Mouse (Mus musculus) left cerebral cortex, postnatal 10 days (tissue): ENCODE results near the gene Hoxd1. TPM values are rescaled to one million over a fixed set of nuclear protein-coding genes. Genes with fewer than 3 reads are reported as not detected.
A peak's percentile ranks its signal among the peaks of the same experiment; 100 is the strongest.

Experiments used
- DNase-seq, 2 experiments: peaks; one replicate each; pipeline ENCODE4 v3.0.0; 2021 to 2022; ENCODE audit warnings: low spot score in 2 of 2, mixed read lengths in 1 of 2; ENCODE audit errors: extremely low spot score in 1 of 2
- intact Hi-C: fragments of 180-260 bp; cut with DNase I; formaldehyde crosslinking; loops from one replicate; pipeline ENCODE4 v1.15.1; 2025
- total RNA-seq, 2 experiments: library from RNA; stranded (reverse); gene quantifications; 2 replicates each; pipeline ENCODE4 v1.2.3; 2021

Hoxd1 gene
- total RNA-seq, 2 experiments from 2014 or later = 0.24 TPM; not detected in 1

DNA sequence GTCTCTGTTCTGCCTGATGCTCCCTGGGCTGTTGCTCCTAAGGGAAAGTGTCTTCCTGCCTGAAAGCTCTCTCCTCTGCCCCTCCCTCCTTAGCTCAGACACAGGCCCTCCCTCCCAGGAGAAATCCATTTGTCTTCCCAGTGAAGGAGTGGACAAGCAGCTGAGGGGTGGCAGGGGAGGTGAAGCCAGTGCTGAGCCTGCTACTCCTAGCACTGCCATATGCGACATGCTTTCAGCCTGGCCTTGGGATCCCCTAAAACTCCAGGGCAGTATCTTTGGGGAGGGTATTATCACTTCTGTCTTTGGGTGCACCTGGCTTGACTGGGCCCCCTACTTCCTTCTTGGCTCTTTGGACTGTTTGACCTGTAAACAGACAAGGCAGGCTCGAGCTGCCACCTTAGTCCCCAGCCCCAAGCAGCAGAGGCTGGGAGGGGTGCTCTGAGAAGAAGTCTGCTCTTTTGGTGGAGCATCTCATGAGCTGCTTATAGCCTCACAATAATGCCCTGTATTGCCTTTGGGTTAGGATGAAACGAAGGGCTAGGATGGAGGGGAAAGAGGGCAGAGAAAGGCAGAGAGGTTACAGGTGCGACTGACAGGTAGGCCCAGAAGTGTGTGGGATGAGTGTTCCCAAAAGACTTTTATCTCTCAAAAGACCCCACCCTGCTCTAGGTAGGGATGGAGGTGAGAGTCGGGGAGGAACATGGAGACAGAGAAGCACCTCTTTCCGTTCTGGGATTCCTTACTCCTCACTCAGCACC, 17.1 kb upstream of the Hoxd1 start:
- intact Hi-C loops = no loop called here
- no peak for DNase-seq

DNA sequence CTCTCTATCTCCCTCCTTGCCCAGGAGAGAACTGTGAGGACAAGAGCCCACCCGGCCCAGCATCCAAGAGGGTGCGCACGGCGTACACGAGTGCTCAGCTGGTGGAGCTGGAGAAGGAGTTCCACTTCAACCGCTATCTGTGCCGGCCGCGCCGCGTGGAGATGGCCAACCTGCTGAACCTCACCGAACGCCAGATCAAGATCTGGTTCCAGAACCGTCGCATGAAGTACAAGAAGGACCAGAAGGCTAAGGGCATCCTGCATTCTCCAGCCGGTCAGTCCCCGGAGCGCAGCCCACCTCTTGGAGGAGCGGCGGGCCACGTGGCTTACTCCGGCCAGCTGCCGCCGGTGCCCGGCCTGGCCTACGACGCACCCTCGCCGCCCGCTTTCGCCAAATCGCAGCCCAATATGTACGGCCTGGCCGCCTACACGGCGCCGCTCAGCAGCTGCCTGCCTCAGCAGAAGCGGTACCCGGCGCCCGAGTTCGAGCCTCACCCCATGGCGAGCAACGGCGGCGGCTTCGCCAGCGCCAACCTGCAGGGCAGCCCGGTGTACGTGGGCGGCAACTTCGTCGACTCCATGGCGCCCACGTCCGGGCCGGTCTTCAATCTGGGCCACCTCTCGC, 16.4 kb upstream of the Hoxd1 start:
- intact Hi-C loops = no loop called here
- DNase-seq = no peak

DNA sequence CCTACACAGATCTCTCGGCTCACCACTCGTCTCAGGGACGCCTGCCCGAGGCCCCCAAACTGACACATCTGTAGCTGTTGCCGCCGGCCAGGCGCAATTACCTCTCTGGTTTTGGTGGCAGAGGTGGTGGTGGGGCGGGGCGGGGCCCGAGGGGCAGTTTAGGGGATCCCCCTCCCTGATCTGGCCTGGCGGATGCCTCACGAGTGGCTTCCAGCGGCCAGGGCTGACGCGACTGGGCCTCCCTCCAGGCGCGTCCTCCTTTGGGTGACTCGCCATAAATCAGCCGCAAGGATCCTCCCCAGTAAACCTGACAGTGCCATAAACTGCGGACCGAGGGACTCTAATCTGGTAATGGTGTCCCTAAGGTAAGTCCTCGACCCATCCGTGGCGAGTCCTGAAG, 15.8 kb upstream of the Hoxd1 start:
- intact Hi-C loops = no loop called here
- DNase-seq = no peak

DNA sequence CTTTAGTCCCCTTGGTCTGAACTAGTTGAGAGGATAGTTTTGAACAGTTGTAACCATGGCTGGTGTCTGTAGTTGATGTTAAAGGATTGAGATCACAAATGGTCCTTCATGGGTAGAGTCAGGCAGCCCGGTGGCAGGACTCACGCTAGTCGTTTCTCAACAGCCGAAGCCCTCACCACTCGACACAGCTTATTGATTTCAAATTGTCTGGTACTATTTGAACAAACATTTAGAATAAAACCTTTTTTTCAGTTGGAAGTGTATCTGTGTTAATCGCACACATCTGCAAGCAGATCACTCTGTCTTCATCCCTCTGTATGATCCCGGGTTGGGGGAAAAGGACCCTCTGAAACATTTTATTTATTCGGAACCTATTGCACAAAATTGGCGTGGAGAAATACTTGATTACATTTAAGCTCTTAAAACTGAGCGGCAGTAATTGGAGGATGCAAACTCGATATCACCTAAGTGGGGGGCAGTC, 15.1 kb upstream of the Hoxd1 start:
- intact Hi-C loops = no loop called here
- DNase-seq = no peak

DNA sequence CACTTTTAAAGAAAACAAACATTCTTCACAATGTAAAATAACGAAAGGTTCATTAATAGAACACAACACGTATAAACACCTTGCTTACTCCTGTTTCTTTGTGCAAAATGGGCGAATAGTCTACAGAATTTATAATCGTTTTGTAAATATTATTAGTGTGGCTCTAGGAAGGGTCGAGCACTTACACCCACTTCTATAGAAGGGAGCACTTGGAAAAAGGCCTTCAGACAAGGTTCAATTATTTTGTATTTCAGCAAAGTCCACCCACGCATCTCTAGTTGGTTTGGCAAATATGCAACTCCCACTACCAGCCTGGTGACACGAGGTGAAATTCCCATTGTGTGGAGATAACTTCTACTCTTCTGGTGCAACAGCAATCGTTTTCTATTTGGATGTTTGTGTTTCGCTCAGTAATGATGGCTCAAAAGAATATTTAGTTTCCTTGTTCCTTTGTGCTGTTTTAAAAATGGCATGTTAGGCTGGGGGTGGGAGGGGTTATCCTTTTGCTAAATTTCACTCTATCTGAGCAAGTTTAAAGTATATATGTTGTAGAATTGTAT, 14.3 kb upstream of the Hoxd1 start:
- intact Hi-C loops = no loop called here
- DNase-seq = no peak

DNA sequence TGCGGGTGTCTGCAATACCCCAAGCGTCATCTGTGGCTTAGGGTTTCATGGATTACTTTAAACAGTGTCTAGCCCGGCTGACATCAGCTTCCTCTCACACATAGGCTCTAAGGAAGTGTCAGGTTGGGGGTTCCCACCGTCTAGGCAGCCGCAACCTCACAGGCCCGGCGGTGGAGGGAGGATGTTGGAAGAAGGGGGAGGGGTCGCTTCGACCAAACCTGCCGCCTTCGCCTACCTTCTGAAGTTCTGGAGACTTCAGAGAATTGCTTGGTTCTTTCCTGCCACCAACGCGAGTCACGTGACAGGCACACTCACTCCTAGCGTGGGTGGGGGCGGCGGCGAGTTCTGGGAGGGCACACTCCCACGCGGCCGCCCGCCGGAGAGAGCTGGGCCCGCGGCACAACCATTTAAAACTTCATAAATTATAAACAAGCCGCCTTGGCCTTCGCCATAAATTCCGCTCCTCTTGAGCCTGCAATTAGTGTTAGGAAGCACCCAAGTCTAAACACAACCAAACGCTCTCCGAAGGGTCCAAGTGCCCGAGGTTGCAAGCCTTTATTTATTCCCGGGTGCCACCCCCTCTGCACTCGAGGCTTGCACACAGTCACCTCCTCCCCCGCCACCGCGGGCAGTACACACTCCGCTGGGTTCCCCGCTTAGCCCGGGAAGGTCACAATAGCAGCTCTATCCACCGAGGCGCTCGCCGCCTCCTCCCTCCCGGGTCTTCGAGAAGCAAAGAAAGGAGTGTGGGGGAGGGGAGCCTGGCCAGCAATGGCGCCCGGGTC, 13.3 kb upstream of the Hoxd1 start:
- DNase-seq = peak in 1 of 2 experiments; percentile 41
- intact Hi-C loops = loop anchor here (10.0 kb wide), 1 partner anchor 215 kb away; no protein-coding TSS in a partner anchor

DNA sequence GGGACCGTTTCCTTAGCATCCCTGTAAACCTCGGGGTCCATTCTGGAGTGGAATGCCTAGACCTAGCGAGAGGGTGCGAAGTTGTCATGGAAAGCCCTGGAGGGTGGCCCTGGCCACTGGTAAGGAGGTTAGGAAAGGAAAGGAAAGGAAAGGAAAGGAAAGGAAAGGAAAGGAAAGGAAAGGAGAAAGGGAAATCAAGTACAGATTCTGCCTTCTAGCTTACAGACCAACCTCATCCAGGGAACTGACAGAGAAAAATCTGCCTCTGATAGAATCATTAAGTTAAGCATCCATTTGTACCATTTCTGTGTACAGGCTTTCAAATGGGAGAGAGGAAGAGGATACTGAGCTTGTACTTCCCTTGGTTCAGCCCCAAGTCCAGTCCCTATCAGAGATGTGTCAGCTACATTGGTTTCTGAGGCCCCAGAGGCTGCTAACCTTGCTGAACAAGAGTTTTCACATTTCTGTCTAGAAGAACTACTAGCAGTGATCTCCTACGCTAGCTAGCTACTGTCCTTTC, 12.0 kb upstream of the Hoxd1 start:
- DNase-seq = no peak
- intact Hi-C loops = loop anchor here (10.0 kb wide), 1 partner anchor 214 kb away; no protein-coding TSS in a partner anchor

DNA sequence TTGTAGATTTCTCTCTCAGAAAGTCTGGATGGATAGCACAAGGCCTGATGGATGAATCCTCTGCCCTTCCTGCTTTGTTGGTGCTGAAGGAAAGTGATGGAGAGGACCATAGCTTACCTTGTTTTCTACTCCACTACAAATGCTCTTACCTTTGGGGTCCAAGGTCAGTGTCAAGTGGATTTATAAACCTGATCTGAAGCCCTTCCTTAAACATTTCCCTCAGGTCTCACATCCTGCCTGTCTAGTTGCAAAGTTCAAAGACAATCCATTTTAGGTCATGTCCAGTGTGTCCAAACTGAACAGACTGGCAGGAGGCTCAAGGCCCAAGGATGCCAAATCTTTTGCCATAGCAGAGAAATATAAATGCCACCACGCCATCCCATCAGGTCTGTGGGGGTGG, 10.9 kb upstream of the Hoxd1 start:
- DNase-seq = no peak

DNA sequence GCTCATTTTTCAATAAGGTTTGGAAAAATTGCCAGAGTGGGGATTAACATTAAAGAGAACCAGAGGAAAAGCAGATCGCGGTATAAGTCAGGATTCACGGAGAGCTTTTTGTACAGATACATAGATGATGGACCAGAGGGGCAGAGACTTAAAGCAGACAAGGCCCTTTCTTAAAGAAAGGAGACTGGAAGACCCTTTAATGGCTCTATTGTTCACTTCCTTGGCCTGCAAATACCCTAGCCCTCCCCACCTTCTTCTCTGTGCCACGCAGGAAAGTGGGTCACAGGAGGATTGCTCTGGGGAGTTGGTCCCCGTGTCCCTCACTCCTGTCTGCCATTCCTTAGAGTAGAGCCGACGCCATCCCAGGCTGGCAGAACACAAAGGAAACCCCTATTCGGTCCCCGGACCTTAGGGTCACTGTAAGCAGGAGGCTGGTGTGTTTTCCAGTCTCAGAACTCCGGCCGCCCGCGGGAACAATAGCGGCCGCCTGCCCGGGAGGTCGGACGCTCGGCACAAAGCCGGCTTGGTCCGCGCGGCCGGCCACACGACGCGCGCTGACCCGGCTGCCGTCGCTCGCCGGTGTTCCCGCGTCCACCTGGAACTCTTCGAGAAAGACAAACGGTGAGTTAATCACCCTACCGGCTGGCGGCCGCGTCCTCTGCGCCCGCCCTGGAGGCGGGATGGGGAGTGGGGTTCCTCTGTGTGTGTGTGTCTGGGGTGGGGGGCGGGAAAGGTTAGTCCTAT, 10.2 kb upstream of the Hoxd1 start:
- intact Hi-C loops = loop anchor here (10.0 kb wide), 1 partner anchor 212 kb away; no protein-coding TSS in a partner anchor
- DNase-seq = no peak

More for the DNA sequence above, 10.9 kb upstream of the Hoxd1 start:
- intact Hi-C loops = loop anchor here (10.0 kb wide), 1 partner anchor 213 kb away; no protein-coding TSS in a partner anchor

DNA sequence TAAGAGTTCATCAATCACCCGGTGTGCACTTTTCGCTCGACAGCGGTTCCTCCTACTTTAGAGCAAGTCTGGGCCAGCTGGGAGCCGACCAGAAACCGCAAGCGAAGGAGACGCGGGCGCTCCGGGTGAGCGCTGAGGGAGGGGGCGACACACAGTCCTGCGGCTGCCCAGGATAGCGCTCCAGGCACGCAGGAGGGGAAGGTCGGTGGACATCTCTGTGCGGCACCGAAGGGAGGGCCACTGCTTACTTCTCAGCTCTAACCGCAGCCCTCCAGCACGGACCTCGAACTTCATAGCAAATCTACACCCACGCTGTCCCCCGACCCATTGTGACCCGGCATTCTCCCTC, 9.6 kb upstream of the Hoxd1 start:
- intact Hi-C loops = loop anchor here (10.0 kb wide), 1 partner anchor 212 kb away; no protein-coding TSS in a partner anchor

DNA sequence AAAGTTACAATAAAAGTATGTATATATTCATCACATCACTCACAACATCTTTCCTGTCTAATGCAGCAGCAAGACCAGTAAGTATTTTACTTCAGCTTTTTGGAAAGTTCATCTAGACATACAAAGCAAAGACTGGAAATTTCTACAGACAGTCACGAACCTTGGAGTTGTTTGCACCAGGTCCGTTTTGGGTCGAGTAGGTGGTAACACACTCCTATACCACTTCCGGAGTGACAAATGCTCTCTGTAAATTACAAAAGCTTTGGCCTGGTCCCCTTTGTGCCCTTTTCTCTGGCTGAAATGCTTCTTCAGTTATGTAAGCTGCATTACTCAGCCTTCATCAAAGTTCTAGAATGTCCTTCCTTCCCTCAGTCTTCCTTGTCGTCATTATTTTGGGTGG, 9.1 kb upstream of the Hoxd1 start:
- intact Hi-C loops = loop anchor here (10.0 kb wide), 1 partner anchor 211 kb away; no protein-coding TSS in a partner anchor
- no peak for DNase-seq

More for the DNA sequence above, 9.6 kb upstream of the Hoxd1 start:
- DNase-seq = peak in 1 of 2 experiments; percentile 14

DNA sequence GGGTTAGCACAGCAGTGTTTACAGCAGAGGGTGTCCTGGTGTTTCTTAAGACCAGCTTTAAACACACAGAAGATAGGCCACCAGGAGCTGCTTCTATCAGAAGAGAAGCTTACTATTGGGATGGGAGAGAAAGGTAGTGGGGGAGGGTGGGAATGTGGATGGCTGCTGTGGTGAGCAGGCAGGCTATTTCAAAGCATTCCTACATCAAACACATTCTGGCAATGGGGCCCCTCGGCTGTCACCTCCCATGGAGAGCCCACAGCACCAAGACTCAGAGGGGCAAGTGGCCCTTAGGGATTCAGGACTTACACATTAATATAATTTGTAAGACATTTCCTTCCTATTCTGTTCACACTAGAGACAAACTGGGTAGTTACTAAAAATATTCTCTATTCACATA, 2.6 kb upstream of the Hoxd1 start:
- no peak for DNase-seq
- intact Hi-C loops = no loop called here

DNA sequence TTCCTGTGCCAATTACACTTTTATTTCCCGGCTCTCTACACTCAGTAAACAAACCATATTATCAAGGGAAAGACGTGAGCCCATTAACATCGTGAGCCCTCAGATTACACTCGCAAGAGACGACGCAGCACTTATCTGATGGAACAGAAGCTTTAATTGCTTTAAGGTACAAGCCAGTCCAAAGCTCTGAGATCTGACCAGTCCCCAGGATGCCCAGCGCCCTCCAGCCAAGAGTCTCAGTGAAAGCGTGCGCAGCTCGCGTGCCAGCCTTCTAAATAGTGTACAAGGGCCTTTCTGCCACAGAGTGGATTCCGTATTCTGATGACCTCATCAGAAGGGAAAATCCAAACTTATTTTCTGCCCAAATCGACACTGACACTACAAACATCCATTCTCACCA, 839 bp upstream of the Hoxd1 start:
- intact Hi-C loops = no loop called here
- DNase-seq = no peak

DNA sequence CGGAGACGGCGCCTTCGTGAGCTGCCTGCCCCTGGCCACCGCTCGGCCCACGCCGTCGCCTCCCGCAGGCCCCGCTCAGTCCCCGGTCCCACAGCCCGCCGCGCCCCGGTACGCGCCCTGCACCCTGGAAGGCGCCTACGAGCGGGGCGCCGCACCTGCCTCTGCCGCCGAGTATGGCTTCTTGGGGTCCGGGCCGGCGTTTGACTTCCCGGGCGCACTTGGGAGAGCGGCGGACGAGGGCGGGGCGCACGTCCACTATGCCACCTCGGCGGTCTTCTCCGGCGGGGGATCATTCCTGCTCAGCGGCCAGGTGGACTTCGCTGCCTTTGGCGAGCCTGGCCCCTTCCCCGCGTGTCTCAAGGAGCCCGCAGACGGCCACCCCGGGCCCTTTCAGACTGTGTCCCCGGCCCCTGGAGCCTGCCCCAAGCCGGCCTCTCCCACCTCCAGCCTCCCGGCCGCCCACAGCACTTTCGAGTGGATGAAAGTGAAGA, 510 bp downstream of the Hoxd1 start:
- intact Hi-C loops = no loop called here
- no peak for DNase-seq

DNA sequence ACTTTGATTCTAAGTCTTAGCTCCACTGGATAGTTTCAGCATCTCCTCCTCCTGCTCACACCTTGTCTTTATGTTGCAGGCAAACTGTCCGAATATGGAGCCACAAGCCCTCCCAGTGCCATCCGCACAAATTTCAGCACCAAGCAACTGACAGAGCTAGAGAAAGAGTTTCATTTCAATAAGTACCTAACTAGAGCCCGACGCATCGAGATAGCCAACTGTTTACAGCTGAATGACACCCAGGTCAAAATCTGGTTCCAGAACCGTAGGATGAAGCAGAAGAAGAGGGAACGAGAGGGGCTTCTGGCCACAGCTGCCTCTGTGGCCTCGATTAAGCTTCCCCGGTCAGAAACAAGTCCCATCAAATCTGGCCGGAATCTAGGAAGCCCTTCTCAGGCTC, 1.2 kb downstream of the Hoxd1 start:
- no peak for DNase-seq
- intact Hi-C loops = no loop called here

DNA sequence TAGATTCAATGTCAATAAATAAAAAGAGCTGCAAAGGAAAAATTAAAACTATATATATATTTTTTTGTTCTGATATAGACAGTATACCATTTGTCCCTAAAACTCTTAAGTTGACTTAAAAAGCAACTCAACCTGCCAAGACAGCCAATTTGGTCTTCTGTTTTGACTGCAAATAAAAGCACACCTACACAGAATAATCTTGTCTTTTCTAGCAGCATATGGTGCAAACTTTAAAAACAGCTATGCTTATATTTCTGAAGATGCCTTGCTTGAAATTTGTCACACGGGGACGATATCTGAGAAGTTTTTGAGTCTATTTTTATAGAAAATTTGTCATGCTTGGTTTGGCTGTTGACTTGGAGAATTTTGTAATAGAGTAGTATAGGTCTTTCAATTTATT, 11.6 kb downstream of the Hoxd1 start:
- no peak for DNase-seq
- intact Hi-C loops = no loop called here

DNA sequence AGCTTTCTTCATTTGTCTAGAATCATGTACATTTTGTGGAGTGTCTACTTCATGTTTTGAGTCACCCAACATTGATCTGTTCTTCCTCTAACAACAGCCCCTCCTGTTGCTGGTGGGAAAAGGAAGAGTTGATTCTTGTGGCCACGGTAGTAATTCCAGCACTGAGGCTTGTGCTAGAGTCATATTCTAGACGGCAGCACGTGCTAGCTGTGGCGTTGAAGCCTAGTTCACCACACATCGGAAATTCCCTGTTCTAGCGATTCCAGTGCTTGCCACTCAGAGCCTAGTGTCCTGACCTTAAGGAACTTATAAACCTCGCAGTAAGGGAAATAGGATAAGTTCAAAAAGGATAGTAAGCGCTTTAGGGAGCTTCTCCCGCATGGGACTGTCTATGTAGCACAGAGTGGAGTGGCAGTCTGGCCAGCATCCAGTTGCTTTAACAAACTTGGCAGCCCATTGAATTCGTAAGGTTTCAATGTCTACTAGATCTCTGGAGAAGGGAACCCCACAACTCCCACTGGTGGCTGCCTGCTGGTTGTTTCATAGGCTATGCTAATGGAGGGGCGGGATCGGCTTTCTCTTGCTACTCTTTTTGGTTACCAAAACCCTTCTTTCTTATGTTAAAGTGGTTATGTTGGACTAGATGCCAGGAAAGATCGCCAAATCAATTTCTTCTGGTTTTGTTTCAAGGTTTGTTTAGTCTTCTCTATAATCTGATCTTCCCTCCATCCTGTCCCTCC, 14.9 kb downstream of the Hoxd1 start:
- intact Hi-C loops = no loop called here
- peak; percentile 15 to 20 for DNase-seq
